Mouse (Mus musculus): ENCODE data around the gene Spns2. TPM values are rescaled to one million over a fixed set of nuclear protein-coding genes. Genes with fewer than 3 reads are reported as not detected.

Gene Spns2
- polyA plus RNA-seq, 1 experiment from 2014 or later = 12.4 TPM

DNA sequence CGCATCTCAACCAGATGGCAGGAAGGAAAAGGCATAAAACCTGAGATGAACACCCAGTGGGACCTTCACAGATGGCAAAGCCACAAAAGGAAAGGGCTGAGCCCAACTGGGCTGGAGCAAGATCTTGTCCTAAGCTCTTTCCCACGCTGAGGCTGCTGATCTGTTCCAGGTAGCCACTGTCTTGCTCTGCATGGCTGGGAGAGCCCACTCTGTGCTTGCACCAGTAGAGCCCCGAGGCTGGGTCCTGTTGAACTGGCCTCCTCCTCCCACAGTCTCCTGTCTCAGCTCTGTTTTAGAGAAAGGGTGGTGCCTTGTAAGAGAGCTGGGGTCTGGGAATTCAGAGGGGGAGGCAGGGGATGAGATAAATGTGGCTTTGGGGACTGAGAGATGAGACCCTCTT is 82.6 kb downstream of the Spns2 start:
- Histone ChIP-seq H3K27me3 (ENCODE audit: control insufficient read depth, insufficient read depth, low read length) (peaks cover 10% of the 10 kb centered on the region), H3K27ac (no peak overlapping the region), H3K4me2 (replicated peaks) (no peak overlapping the region), H3K4me3 (replicated peaks; ENCODE audit: low read length) (no peak overlapping the region), H3K4me1 (replicated peaks; ENCODE audit: control insufficient read depth, insufficient read depth, low read length) (peaks cover 17% of the 10 kb centered on the region), H3K9ac (no peak overlapping the region), H3K9me3 (ENCODE audit: control insufficient read depth, low read length) (no peaks in the 10 kb centered on the region), H3K36me3 (replicated peaks; ENCODE audit: control insufficient read depth, insufficient read depth) (no peaks in the 10 kb centered on the region)
- 23% methylated on average over 3 of the region's 3 CpGs for WGBS
- no peak for ATAC-seq (ENCODE audit: low FRiP score)
- no peak for DNase-seq (ENCODE audit: low spot score)

DNA sequence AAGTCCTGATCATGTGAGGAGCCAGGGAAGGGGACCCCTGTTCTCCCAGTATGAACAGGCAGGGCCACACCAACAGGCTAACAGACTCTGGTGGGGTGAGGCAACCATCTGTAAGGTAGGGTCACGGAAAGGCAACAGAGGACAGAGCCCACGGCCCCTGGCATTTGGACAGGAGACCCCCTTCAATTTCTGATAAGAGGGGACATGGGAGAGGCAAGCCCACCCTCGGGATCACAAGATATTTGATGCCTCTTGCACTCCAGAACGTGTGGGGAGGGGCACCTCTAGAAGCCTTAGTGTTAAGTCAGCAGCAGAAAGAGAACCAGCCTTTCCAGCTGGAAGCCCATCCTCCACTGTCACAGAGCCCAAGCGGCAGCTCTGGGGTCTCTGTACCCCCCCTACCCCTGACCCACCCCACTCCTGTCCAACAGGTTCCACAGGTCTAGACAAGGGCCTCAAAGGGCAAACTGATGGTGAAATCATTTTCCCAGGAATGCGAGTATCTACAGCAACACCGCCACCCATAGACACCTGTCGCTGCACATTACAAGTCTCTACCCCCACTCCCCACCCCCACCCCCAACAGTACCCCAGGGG is 83.5 kb downstream of the Spns2 start:
- 59% methylated on average over 8 of the region's 8 CpGs for WGBS
- no peak overlapping the region for H3K27ac ChIP-seq
- no peak overlapping the region for H3K9ac ChIP-seq
- 0 out of 2 replicates have a peak, but pooled peaks cover 8% of the 10 kb centered on the region for H3K4me1 ChIP-seq (replicated peaks; ENCODE audit: control insufficient read depth, insufficient read depth, low read length)
- H3K4me2 ChIP-seq (replicated peaks) = no peak overlapping the region
- no peaks in the 10 kb centered on the region for H3K9me3 ChIP-seq (ENCODE audit: control insufficient read depth, low read length)
- peaks cover 4% of the 10 kb centered on the region; the same call in 1 of the 2 replicates for H3K27me3 ChIP-seq (ENCODE audit: control insufficient read depth, insufficient read depth, low read length)
- no peak for DNase-seq (ENCODE audit: low spot score)
- no peak overlapping the region for H3K4me3 ChIP-seq (replicated peaks; ENCODE audit: low read length)
- H3K36me3 ChIP-seq (replicated peaks; ENCODE audit: control insufficient read depth, insufficient read depth) = no peaks in the 10 kb centered on the region
- no peak for ATAC-seq (ENCODE audit: low FRiP score)

DNA sequence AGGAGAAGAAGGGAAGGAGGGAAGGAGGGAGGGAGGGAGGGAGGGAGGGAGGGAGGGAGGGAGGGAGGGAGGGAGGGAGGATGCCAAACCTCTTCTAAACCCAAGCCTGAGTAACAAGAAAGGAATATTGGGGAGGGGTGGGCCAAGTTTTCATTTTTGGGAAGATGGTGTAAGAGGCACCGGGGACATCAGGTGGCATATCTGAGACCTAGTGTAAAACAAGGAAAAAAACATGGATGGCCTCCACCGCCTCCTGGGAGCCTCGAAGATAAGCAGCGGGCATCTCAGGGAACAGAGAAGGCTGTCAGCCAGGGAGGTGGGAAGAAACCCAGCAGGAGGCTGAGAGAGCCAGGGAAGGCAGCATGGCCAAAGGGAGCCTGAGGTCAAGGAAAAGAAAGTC is 84.2 kb downstream of the Spns2 start:
- Histone ChIP-seq H3K9me3 (ENCODE audit: control insufficient read depth, low read length) (no peaks in the 10 kb centered on the region), H3K36me3 (replicated peaks; ENCODE audit: control insufficient read depth, insufficient read depth) (no peaks in the 10 kb centered on the region), H3K9ac (no peak overlapping the region), H3K4me2 (replicated peaks) (no peak overlapping the region), H3K4me1 (replicated peaks; ENCODE audit: control insufficient read depth, insufficient read depth, low read length) (0 out of 2 replicates have a peak, but pooled peaks cover 2% of the 10 kb centered on the region), H3K27ac (no peak overlapping the region), H3K27me3 (ENCODE audit: control insufficient read depth, insufficient read depth, low read length) (peaks cover 4% of the 10 kb centered on the region; the same call in 1 of the 2 replicates), H3K4me3 (replicated peaks; ENCODE audit: low read length) (no peak overlapping the region)
- ATAC-seq (ENCODE audit: low FRiP score) (no peak), DNase-seq (ENCODE audit: low spot score) (no peak)
- WGBS = 71% methylated on average over 4 of the region's 4 CpGs

DNA sequence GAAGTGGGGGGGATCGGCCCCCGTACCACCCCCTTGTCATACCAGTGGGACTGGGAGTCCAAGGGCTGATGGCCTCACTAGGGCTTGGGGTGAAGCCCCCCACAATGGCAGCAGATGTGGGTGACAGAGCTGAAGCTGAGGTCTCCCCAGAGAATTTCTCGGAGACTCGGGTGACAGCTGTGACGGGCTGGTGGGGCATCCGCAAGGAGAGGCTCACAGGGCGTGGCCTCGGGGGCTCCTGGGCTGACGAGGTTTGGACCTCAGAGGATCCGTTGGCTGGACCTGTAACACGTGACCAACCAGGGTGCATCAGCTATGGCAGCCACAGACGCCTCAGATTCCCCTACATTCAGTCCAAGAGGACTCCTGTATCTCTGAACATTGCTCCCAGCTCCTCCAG is 86.7 kb downstream of the Spns2 start:
- 92% methylated on average over 12 of the region's 12 CpGs for WGBS
- Histone ChIP-seq H3K4me2 (replicated peaks) (no peak overlapping the region), H3K36me3 (replicated peaks; ENCODE audit: control insufficient read depth, insufficient read depth) (no peaks in the 10 kb centered on the region), H3K9me3 (ENCODE audit: control insufficient read depth, low read length) (no peaks in the 10 kb centered on the region), H3K4me3 (replicated peaks; ENCODE audit: low read length) (no peak overlapping the region), H3K27ac (no peak overlapping the region), H3K4me1 (replicated peaks; ENCODE audit: control insufficient read depth, insufficient read depth, low read length) (no peaks in the 10 kb centered on the region), H3K27me3 (ENCODE audit: control insufficient read depth, insufficient read depth, low read length) (no peaks in the 10 kb centered on the region), H3K9ac (no peak overlapping the region)
- DNase-seq (ENCODE audit: low spot score) (no peak), ATAC-seq (ENCODE audit: low FRiP score) (no peak)

DNA sequence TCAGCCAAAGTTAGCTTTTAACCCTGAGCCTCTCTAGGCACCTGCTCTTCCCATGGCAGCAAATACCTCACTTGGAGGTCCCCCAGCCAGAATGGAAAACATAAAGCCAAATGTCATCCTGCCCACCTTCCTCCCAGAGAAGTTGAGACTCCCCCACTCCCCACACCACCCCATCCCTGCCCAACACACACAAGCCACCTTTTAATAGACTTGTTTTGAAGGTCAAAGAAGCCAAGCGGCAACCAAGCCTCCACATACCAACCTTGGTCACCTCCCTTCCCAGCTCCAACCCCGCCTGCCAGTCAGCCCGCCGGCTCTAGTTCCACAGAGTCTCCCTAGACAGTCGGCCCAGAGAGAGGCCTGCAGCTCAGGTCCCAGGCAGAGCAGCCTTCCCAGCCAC is 87.7 kb downstream of the Spns2 start:
- H3K4me3 ChIP-seq (replicated peaks; ENCODE audit: low read length) = no peak overlapping the region
- WGBS = 72% methylated on average over 5 of the region's 5 CpGs
- no peak overlapping the region for H3K4me2 ChIP-seq (replicated peaks)
- no peak for ATAC-seq (ENCODE audit: low FRiP score)
- no peaks in the 10 kb centered on the region for H3K27me3 ChIP-seq (ENCODE audit: control insufficient read depth, insufficient read depth, low read length)
- no peak overlapping the region for H3K27ac ChIP-seq
- H3K9ac ChIP-seq = no peak overlapping the region
- DNase-seq (ENCODE audit: low spot score) = no peak
- no peaks in the 10 kb centered on the region for H3K9me3 ChIP-seq (ENCODE audit: control insufficient read depth, low read length)
- H3K36me3 ChIP-seq (replicated peaks; ENCODE audit: control insufficient read depth, insufficient read depth) = no peaks in the 10 kb centered on the region
- no peaks in the 10 kb centered on the region for H3K4me1 ChIP-seq (replicated peaks; ENCODE audit: control insufficient read depth, insufficient read depth, low read length)

Other genes with a start within 250 kb of the Spns2 start
- 2.0 and 2.8 TPM in 2 replicates for gene Slc13a5, start 222.7 kb downstream of the Spns2 start, polyA plus RNA-seq (2014; fragmentation: Nextera tagmentation; extraction: Ambion mirVana)
- gene Xaf1, start 188.3 kb downstream of the Spns2 start, polyA plus RNA-seq (2014; fragmentation: Nextera tagmentation; extraction: Ambion mirVana) = 1.1 and 3.3 TPM in 2 replicates
- gene Fbxo39, start 175.5 kb downstream of the Spns2 start, polyA plus RNA-seq (2014; fragmentation: Nextera tagmentation; extraction: Ambion mirVana) = not detected in 2 replicates
- gene Tekt1, start 127.5 kb downstream of the Spns2 start, polyA plus RNA-seq (2014; fragmentation: Nextera tagmentation; extraction: Ambion mirVana) = 9.9 and 10.1 TPM in 2 replicates
- 4.6 and 4.8 TPM in 2 replicates for gene Smtnl2, start 78.2 kb downstream of the Spns2 start, polyA plus RNA-seq (2014; fragmentation: Nextera tagmentation; extraction: Ambion mirVana)
- 0.11 TPM in 1 of 2 replicates, not detected in the other for gene Ggt6, start 54.4 kb downstream of the Spns2 start, polyA plus RNA-seq (2014; fragmentation: Nextera tagmentation; extraction: Ambion mirVana)
- 54.1 and 63.3 TPM in 2 replicates for gene Mybbp1a, start 48.5 kb downstream of the Spns2 start, polyA plus RNA-seq (2014; fragmentation: Nextera tagmentation; extraction: Ambion mirVana)
- 0.11 and 0.23 TPM in 2 replicates for gene Spns3, start 60.6 kb upstream of the Spns2 start, polyA plus RNA-seq (2014; fragmentation: Nextera tagmentation; extraction: Ambion mirVana)
- gene Ube2g1, start 117.4 kb upstream of the Spns2 start, polyA plus RNA-seq (2014; fragmentation: Nextera tagmentation; extraction: Ambion mirVana) = 92.9 and 102 TPM in 2 replicates
- 33.8 and 36.1 TPM in 2 replicates for gene Ankfy1, start 200.1 kb upstream of the Spns2 start, polyA plus RNA-seq (2014; fragmentation: Nextera tagmentation; extraction: Ambion mirVana)

Data from hindbrain, embryonic 14.5 days (tissue).